In the genomic region with DNA sequence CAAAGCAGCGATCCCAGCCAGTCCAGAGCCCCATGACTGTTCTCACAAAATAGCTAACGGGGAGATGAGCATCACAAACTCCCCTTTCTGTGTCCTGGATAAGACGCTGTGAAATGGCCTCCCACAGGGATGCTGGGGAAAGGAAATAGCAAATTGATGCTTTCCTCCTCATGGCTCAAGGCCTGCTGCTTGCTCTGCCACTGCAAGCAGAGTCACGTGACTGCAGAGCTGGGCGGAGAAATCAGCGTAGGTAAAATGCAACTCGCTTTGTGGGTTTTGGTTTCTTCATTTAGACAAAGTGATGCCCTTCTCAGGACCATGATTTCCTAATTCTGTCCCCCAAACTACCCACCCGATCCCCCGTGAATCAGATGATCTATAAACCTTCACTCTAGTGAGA, we compare ENCODE assay signal across 14 mouse cellular contexts.
DNase-seq lines count a peak whose midpoint lies in the region; ATAC-seq and TF ChIP-seq lines count a peak whose summit lies in the region.
"Had no signal": no experiment of that assay in that cellular context is flagged by ENCODE, and none has a peak within 500 bp of the region (broad histone marks: within the 10 kb centered on the region; RNA-seq: fewer than 3 reads in every experiment).

No protein-coding gene starts in this region.

- ATAC-seq in CD4-positive, CD25-positive, alpha-beta regulatory T cell, adult 4 months = no peak
- ATAC-seq in lung, postnatal 0 days = no peak
- ATAC-seq in limb, embryonic 11.5 days (ENCODE audit: insufficient number of reproducible peaks, low FRiP score, low TSS enrichment, low read depth) = no peak
- ATAC-seq: liver, postnatal 0 days had no signal

- H3K4me3 ChIP-seq in lung, postnatal 0 days (ENCODE audit: low read depth, low read length) = no peak overlapping the region
- H3K4me3 ChIP-seq in limb, embryonic 11.5 days (ENCODE audit: low read depth, low read length) = no peak overlapping the region
- H3K4me3 ChIP-seq: hindbrain, embryonic 15.5 days; stomach, embryonic 15.5 days had no signal

- H3K27ac ChIP-seq in lung, postnatal 0 days (ENCODE audit: low read length) = no peak overlapping the region
- 0 out of 2 replicates have a peak overlapping the region, but pooled peaks have one; percentile 4 for H3K27ac ChIP-seq in limb, embryonic 11.5 days (replicated peaks; ENCODE audit: low read depth, low read length)
- H3K27ac ChIP-seq: hindbrain, embryonic 15.5 days; stomach, embryonic 15.5 days had no signal

- H3K27me3 ChIP-seq in lung, postnatal 0 days (replicated peaks; ENCODE audit: insufficient read depth, low read length) = no peaks in the 10 kb centered on the region
- H3K27me3 ChIP-seq in limb, embryonic 11.5 days (ENCODE audit: control insufficient read depth, insufficient read depth, low read length) = no peaks in the 10 kb centered on the region
- H3K27me3 ChIP-seq: hindbrain, embryonic 15.5 days; stomach, embryonic 15.5 days had no signal

- no peak for TF ChIP-seq EP300 in lung, postnatal 0 days (IDR thresholded peaks at IDR 0.05)

- H3K36me3 ChIP-seq in lung, postnatal 0 days (ENCODE audit: insufficient read depth, low read length) = no peaks in the 10 kb centered on the region
- H3K36me3 ChIP-seq in limb, embryonic 11.5 days (ENCODE audit: control insufficient read depth, insufficient read depth, low read length) = no peaks in the 10 kb centered on the region
- H3K36me3 ChIP-seq: hindbrain, embryonic 15.5 days; stomach, embryonic 15.5 days had no signal

- DNase-seq in CD4-positive, CD25-positive, alpha-beta regulatory T cell, adult 2 months (ENCODE audit: low read depth, low spot score) = peak; percentile 3
- DNase-seq in lung, postnatal 0 days (ENCODE audit: low spot score) = peak; percentile 23
- DNase-seq in lung, postnatal 14 days = no peak
- DNase-seq in limb, embryonic 11.5 days (ENCODE audit: low spot score) = peak; percentile 43
- DNase-seq in retina, postnatal 1 day = peak; percentile 12
- no peak for DNase-seq in left cerebral cortex, adult 11 months (ENCODE audit: low spot score)
- no peak for DNase-seq in cerebellum, postnatal 36 days
- DNase-seq: kidney, adult 18-20 months; kidney, postnatal 14 days; liver, postnatal 0 days; spleen, adult 18-20 months had no signal

- no peaks in the 10 kb centered on the region for H3K4me1 ChIP-seq in lung, postnatal 0 days (ENCODE audit: insufficient read depth, low read depth, low read length)
- H3K4me1 ChIP-seq in limb, embryonic 11.5 days (ENCODE audit: control insufficient read depth, insufficient read depth, low read length) = peaks cover 8% of the 10 kb centered on the region; the same call in 1 of the 2 replicates
- H3K4me1 ChIP-seq: hindbrain, embryonic 15.5 days; stomach, embryonic 15.5 days had no signal

- H3K4me2 ChIP-seq in lung, postnatal 0 days (replicated peaks; ENCODE audit: low read depth, low read length) = no peak overlapping the region
- no peak overlapping the region for H3K4me2 ChIP-seq in limb, embryonic 11.5 days (ENCODE audit: low read depth, severe bottlenecking)
- H3K4me2 ChIP-seq: hindbrain, embryonic 15.5 days; stomach, embryonic 15.5 days had no signal

- 66% methylated on average over 9 of the region's 9 CpGs for WGBS in lung, postnatal 0 days
- 48% methylated on average over 9 of the region's 9 CpGs for WGBS in limb, embryonic 11.5 days

- no peak overlapping the region for H3K9ac ChIP-seq in lung, postnatal 0 days (replicated peaks; ENCODE audit: low read depth)
- no peak overlapping the region for H3K9ac ChIP-seq in limb, embryonic 11.5 days (ENCODE audit: low read length)
- H3K9ac ChIP-seq: hindbrain, embryonic 15.5 days; liver, postnatal 0 days; stomach, embryonic 15.5 days had no signal

- TF ChIP-seq CTCF in lung, postnatal 0 days (IDR thresholded peaks at IDR 0.05) = no peak

- no peaks in the 10 kb centered on the region for H3K9me3 ChIP-seq in lung, postnatal 0 days (ENCODE audit: low read length)
- H3K9me3 ChIP-seq in limb, embryonic 11.5 days (ENCODE audit: control insufficient read depth, low read length) = no peaks in the 10 kb centered on the region
- H3K9me3 ChIP-seq: hindbrain, embryonic 15.5 days; stomach, embryonic 15.5 days had no signal

Comparison
In these comparisons a context has a peak if more than half of its experiments do, and no peak if none do; other contexts are left out.
1. DNase-seq: peak in CD4-positive, CD25-positive, alpha-beta regulatory T cell, adult 2 months (single experiment), lung, postnatal 0 days (single experiment), limb, embryonic 11.5 days (single experiment) and retina, postnatal 1 day (single experiment); none in lung, postnatal 14 days (single experiment), left cerebral cortex, adult 11 months (single experiment) and cerebellum, postnatal 36 days (0 of 2).